Mouse (Mus musculus) stomach, embryonic 14.5 days (tissue): ENCODE measurements at regions not wholly inside any gene's neighbourhood (a gene's known extent, or its start where the extent isn't known, plus 50 kb on each side); places are given as distances from the start of the nearest gene placed in this dataset.

ENCODE experiments used
- ATAC-seq: fragments of 200-750 bp; cut with Nextera tagmentation; 2 replicates; pipeline ENCODE4 v1.8.0; 2017; ENCODE audit warnings: low read depth, moderate TSS enrichment; ENCODE audit not compliant: insufficient number of reproducible peaks, insufficient read depth, low FRiP score
- H3K27ac ChIP-seq: fragments of 300-500 bp; sonication (generic); 2 replicates; pipeline ENCODE4 v1.5.1; 2014; ENCODE audit warnings: mild to moderate bottlenecking, low read length, moderate library complexity, mixed read lengths
- H3K27me3 ChIP-seq: fragments of 300-500 bp; sonication (generic); 2 replicates; pipeline ENCODE4 v1.6.1; 2014; ENCODE audit warnings: low read length, control low read depth, mixed read lengths; ENCODE audit not compliant: control insufficient read depth, insufficient read depth
- H3K36me3 ChIP-seq: fragments of 300-500 bp; sonication (generic); 2 replicates; pipeline ENCODE4 v1.6.1; 2014; ENCODE audit warnings: mild to moderate bottlenecking, control low read depth, low read length, moderate library complexity, mixed read lengths; ENCODE audit not compliant: control insufficient read depth, insufficient read depth
- H3K4me1 ChIP-seq: fragments of 300-500 bp; sonication (generic); 2 replicates; pipeline ENCODE4 v1.6.1; 2014; ENCODE audit warnings: low read length, control low read depth, mixed read lengths; ENCODE audit not compliant: control insufficient read depth, insufficient read depth
- H3K4me2 ChIP-seq: fragments of 300-500 bp; sonication (generic); replicated peaks from 2 replicates; pipeline ENCODE4 v1.6.1; 2014; ENCODE audit warnings: low read depth, low read length, control low read depth
- H3K4me3 ChIP-seq: fragments of 300-500 bp; sonication (generic); 2 replicates; pipeline ENCODE4 v1.5.1; 2014; ENCODE audit warnings: low read depth, low read length, control low read depth
- H3K9ac ChIP-seq: fragments of 300-500 bp; sonication (generic); replicated peaks from 2 replicates; pipeline ENCODE4 v1.6.1; 2014; ENCODE audit warnings: low read depth, mild to moderate bottlenecking, control low read depth, low read length, moderate library complexity, mixed read lengths
- H3K9me3 ChIP-seq: fragments of 300-500 bp; sonication (generic); 2 replicates; pipeline ENCODE4 v1.6.1; 2016; ENCODE audit warnings: low read depth, low read length, control low read depth; ENCODE audit not compliant: control insufficient read depth
- WGBS: fragments of 180-500 bp; shearing (Covaris S2); extraction: QIAGEN DNeasy Blood & Tissue Kit; methylation state at CpG from one replicate; pipeline ENCODE4 v1.1.7; 2014; 5-methylcytosine and 5-hydroxymethylcytosine counted together

- Histone ChIP-seq H3K27me3 (no peaks in the 10 kb centered on the region), H3K4me2 (no peak overlapping the region), H3K4me3 (no peak overlapping the region), H3K9me3 (no peaks in the 10 kb centered on the region), H3K27ac (no peak overlapping the region), H3K4me1 (no peaks in the 10 kb centered on the region), H3K36me3 (no peaks in the 10 kb centered on the region), H3K9ac (no peak overlapping the region)
- no peak for ATAC-seq
- 86% methylated on average over 8 of the region's 8 CpGs for WGBS
Observed at GRCm38 (mm10) chr4:140324971-140325676, 78.5 kb upstream of the Igsf21 start.

GRCm38 (mm10) chr4:140320120-140320921 lies 73.7 kb upstream of the Igsf21 start:
- no peaks in the 10 kb centered on the region for H3K27me3 ChIP-seq
- H3K4me3 ChIP-seq = no peak overlapping the region
- ATAC-seq = no peak
- 79% methylated on average over 15 of the region's 15 CpGs for WGBS
- H3K9ac ChIP-seq = no peak overlapping the region
- H3K27ac ChIP-seq = no peak overlapping the region
- H3K9me3 ChIP-seq = no peaks in the 10 kb centered on the region
- no peaks in the 10 kb centered on the region for H3K4me1 ChIP-seq
- H3K36me3 ChIP-seq = no peaks in the 10 kb centered on the region
- H3K4me2 ChIP-seq = no peak overlapping the region

- Histone ChIP-seq H3K4me1 (no peaks in the 10 kb centered on the region), H3K4me3 (no peak overlapping the region), H3K27me3 (no peaks in the 10 kb centered on the region), H3K27ac (no peak overlapping the region), H3K36me3 (no peaks in the 10 kb centered on the region), H3K4me2 (no peak overlapping the region), H3K9ac (no peak overlapping the region), H3K9me3 (no peaks in the 10 kb centered on the region)
- ATAC-seq = no peak
- 81% methylated on average over 16 of the region's 16 CpGs for WGBS
Observed at GRCm38 (mm10) chr4:140312635-140313034, 66.1 kb upstream of the Igsf21 start.

GRCm38 (mm10) chr4:140307481-140307880 lies 60.9 kb upstream of the Igsf21 start:
- Histone ChIP-seq H3K27me3 (no peaks in the 10 kb centered on the region), H3K36me3 (no peaks in the 10 kb centered on the region), H3K27ac (no peak overlapping the region), H3K9ac (no peak overlapping the region), H3K4me3 (no peak overlapping the region), H3K9me3 (no peaks in the 10 kb centered on the region), H3K4me2 (no peak overlapping the region), H3K4me1 (no peaks in the 10 kb centered on the region)
- WGBS = 85% methylated on average over 8 of the region's 8 CpGs
- ATAC-seq = no peak

- ATAC-seq = no peak
- no peaks in the 10 kb centered on the region for H3K27me3 ChIP-seq
- H3K27ac ChIP-seq = no peak overlapping the region
- no peak overlapping the region for H3K4me2 ChIP-seq
- no peak overlapping the region for H3K9ac ChIP-seq
- H3K9me3 ChIP-seq = no peaks in the 10 kb centered on the region
- 75% methylated on average over 5 of the region's 5 CpGs for WGBS
- no peaks in the 10 kb centered on the region for H3K4me1 ChIP-seq
- H3K4me3 ChIP-seq = no peak overlapping the region
- no peaks in the 10 kb centered on the region for H3K36me3 ChIP-seq
Observed at GRCm38 (mm10) chr4:140304960-140305359, 58.4 kb upstream of the Igsf21 start.

GRCm38 (mm10) chr4:140301661-140302060 lies 55.1 kb upstream of the Igsf21 start:
- Histone ChIP-seq H3K9me3 (no peaks in the 10 kb centered on the region), H3K4me2 (no peak overlapping the region), H3K27me3 (no peaks in the 10 kb centered on the region), H3K4me1 (no peaks in the 10 kb centered on the region), H3K36me3 (no peaks in the 10 kb centered on the region), H3K27ac (no peak overlapping the region), H3K4me3 (no peak overlapping the region), H3K9ac (no peak overlapping the region)
- no peak for ATAC-seq
- 84% methylated on average over 15 of the region's 15 CpGs for WGBS

GRCm38 (mm10) chr4:140297912-140298620 lies 51.5 kb upstream of the Igsf21 start:
- 72% methylated on average over 18 of the region's 18 CpGs for WGBS
- no peak overlapping the region for H3K4me3 ChIP-seq
- ATAC-seq = no peak
- no peaks in the 10 kb centered on the region for H3K36me3 ChIP-seq
- H3K27ac ChIP-seq = no peak overlapping the region
- no peaks in the 10 kb centered on the region for H3K9me3 ChIP-seq
- H3K9ac ChIP-seq = no peak overlapping the region
- H3K27me3 ChIP-seq = no peaks in the 10 kb centered on the region
- H3K4me1 ChIP-seq = no peaks in the 10 kb centered on the region
- H3K4me2 ChIP-seq = no peak overlapping the region
